Mouse (Mus musculus) CH12.LX (cell line): Measurements from ENCODE around the gene Tunar. TPM values are rescaled to one million over a fixed set of nuclear protein-coding genes. Genes with fewer than 3 reads are reported as not detected.

Experiments used
- DNase-seq: peaks from one replicate; pipeline ENCODE4 v3.0.0-alpha.2; 2013; ENCODE audit errors: extremely low read depth
- H3K27ac ChIP-seq: 2 replicates; pipeline ENCODE4 v1.5.1; 2012; ENCODE audit warnings: low read depth, mild to moderate bottlenecking, control low read depth, moderate library complexity; ENCODE audit not compliant: insufficient read depth
- H3K27me3 ChIP-seq: replicated peaks from 2 replicates; pipeline ENCODE3; 2012; ENCODE audit warnings: inconsistent platforms
- H3K36me3 ChIP-seq, 2 experiments: replicated peaks in 1 of 2; 2 replicates each; pipeline versions ENCODE3 to v1.6.1; 2012; ENCODE audit warnings: inconsistent platforms in 1 of 2, low read length in 1 of 2, mild to moderate bottlenecking in 1 of 2, mixed read lengths in 1 of 2, moderate library complexity in 1 of 2; ENCODE audit not compliant: control insufficient read depth in 1 of 2, insufficient read depth in 1 of 2
- H3K4me1 ChIP-seq, 2 experiments: 2 replicates each; pipeline ENCODE4 v1.6.1; 2012; ENCODE audit warnings: inconsistent platforms in 1 of 2, moderate library complexity in 1 of 2; ENCODE audit not compliant: insufficient read depth in 2 of 2, control insufficient read depth in 1 of 2
- H3K4me2 ChIP-seq: 2 replicates; pipeline ENCODE4 v1.6.1; 2012; ENCODE audit warnings: low read depth, mild to moderate bottlenecking, control low read depth; ENCODE audit not compliant: poor library complexity, insufficient read depth, severe bottlenecking
- H3K4me3 ChIP-seq, 3 experiments: fragments of 150-350 bp in 1 of 3; sonication (generic) in 1 of 3; replicated peaks in 1 of 3; 2 replicates each; pipeline versions ENCODE3 to v1.5.1; 2011 to 2012; ENCODE audit warnings: low read depth in 2 of 3, low read length in 2 of 3, mild to moderate bottlenecking in 2 of 3, moderate library complexity in 2 of 3, control low read depth in 1 of 3, improper control_type of control experiment in 1 of 3, inconsistent platforms in 1 of 3, mixed read lengths in 1 of 3; ENCODE audit not compliant: poor library complexity in 1 of 3
- H3K79me2 ChIP-seq: replicated peaks from 2 replicates; pipeline ENCODE4 v1.6.1; 2012; ENCODE audit warnings: mild to moderate bottlenecking, moderate library complexity; ENCODE audit not compliant: control insufficient read depth, poor library complexity, insufficient read depth, severe bottlenecking; ENCODE audit errors: extremely low read depth
- H3K9ac ChIP-seq: 2 replicates; pipeline ENCODE4 v1.6.1; 2012; ENCODE audit warnings: low read depth, mild to moderate bottlenecking, control low read depth, moderate library complexity; ENCODE audit not compliant: insufficient read depth
- H3K9me3 ChIP-seq: replicated peaks from 2 replicates; pipeline ENCODE3; 2012; ENCODE audit warnings: low read length, inconsistent platforms, mixed read lengths
- ELF1 ChIP-seq: IDR thresholded peaks from 2 replicates; pipeline ENCODE4 v1.6.1; 2014; ENCODE audit warnings: low read depth, mild to moderate bottlenecking, inconsistent platforms, low read length, improper control_type of control experiment
- GABPA ChIP-seq: IDR thresholded peaks from 2 replicates; pipeline ENCODE4 v1.6.1; 2012; ENCODE audit warnings: low read depth, low read length, improper control_type of control experiment, inconsistent platforms; ENCODE audit not compliant: insufficient replicate concordance
- HCFC1 ChIP-seq: IDR thresholded peaks from 2 replicates; pipeline ENCODE4 v1.6.1; 2012; ENCODE audit warnings: low read depth, mild to moderate bottlenecking, inconsistent platforms, low read length, improper control_type of control experiment
- JUN ChIP-seq: IDR thresholded peaks from 2 replicates; pipeline ENCODE4 v1.6.1; 2011; ENCODE audit warnings: low read depth, mild to moderate bottlenecking, low read length, improper control_type of control experiment, moderate library complexity; ENCODE audit not compliant: insufficient read depth
- MAZ ChIP-seq: IDR thresholded peaks from 2 replicates; pipeline ENCODE4 v1.6.1; 2012; ENCODE audit warnings: low read depth, mild to moderate bottlenecking, inconsistent platforms, low read length, improper control_type of control experiment, moderate library complexity
- MXI1 ChIP-seq: IDR thresholded peaks from 2 replicates; pipeline ENCODE4 v1.6.1; 2011; ENCODE audit warnings: mild to moderate bottlenecking, low read depth, low read length, improper control_type of control experiment
- MYC ChIP-seq: IDR thresholded peaks from 2 replicates; pipeline ENCODE4 v1.6.1; 2011; ENCODE audit warnings: low read depth, mild to moderate bottlenecking, improper control_type of control experiment, low read length
- PAX5 ChIP-seq: IDR thresholded peaks from 2 replicates; pipeline ENCODE4 v1.6.1; 2012; ENCODE audit warnings: low read length, inconsistent platforms, mixed read lengths
- POLR2A ChIP-seq: IDR thresholded peaks from 2 replicates; pipeline ENCODE4 v1.6.1; 2011; ENCODE audit warnings: low read depth, mild to moderate bottlenecking, improper control_type of control experiment, low read length
- POLR2AphosphoS2 ChIP-seq: IDR thresholded peaks from 2 replicates; pipeline ENCODE4 v1.6.1; 2011; ENCODE audit warnings: low read depth, low read length, improper control_type of control experiment
- UBTF ChIP-seq: IDR thresholded peaks from 2 replicates; pipeline ENCODE4 v1.6.1; 2012; ENCODE audit warnings: low read depth, mild to moderate bottlenecking, inconsistent platforms, low read length, improper control_type of control experiment, moderate library complexity
- ZNF384 ChIP-seq: IDR thresholded peaks from 2 replicates; pipeline ENCODE4 v1.6.1; 2012; ENCODE audit warnings: low read depth, low read length, improper control_type of control experiment, inconsistent platforms
- dilution Hi-C: fragments of 300-500 bp; cut with MboI; formaldehyde crosslinking; loops from 2 replicates; pipeline ENCODE4 v1.14.3; 2020; ENCODE audit warnings: low sequenced_read_pairs; ENCODE audit not compliant: extremely low pct_unique_long_range_greater_than_20kb, extremely low pct_ligation_motif_present
- in situ Hi-C: fragments of 300-500 bp; cut with MboI; formaldehyde crosslinking; loops from 3 replicates; pipeline ENCODE4 v1.14.3; 2019; ENCODE audit warnings: low sequenced_read_pairs, low pct_ligation_motif_present, low pct_unique_long_range_greater_than_20kb, mixed read lengths
- polyA plus RNA-seq: library from polyadenylated mRNA; unstranded; fragments of >175 nt; gene quantifications from 2 replicates; pipeline ENCODE4 v1.2.1, GENCODE M21; 2012; ENCODE audit warnings: low read depth; ENCODE audit not compliant: insufficient read length
- total RNA-seq, 2 experiments: library from RNA; depleted of rRNA; stranded (reverse); fragments of 300-350 nt in 1 of 2; fragments of >200 nt in 1 of 2; gene quantifications; 2 replicates each; pipeline ENCODE4 v1.2.3; 2012 to 2014

The Tunar gene
- total and polyA plus RNA-seq, 3 experiments: not detected

DNA sequence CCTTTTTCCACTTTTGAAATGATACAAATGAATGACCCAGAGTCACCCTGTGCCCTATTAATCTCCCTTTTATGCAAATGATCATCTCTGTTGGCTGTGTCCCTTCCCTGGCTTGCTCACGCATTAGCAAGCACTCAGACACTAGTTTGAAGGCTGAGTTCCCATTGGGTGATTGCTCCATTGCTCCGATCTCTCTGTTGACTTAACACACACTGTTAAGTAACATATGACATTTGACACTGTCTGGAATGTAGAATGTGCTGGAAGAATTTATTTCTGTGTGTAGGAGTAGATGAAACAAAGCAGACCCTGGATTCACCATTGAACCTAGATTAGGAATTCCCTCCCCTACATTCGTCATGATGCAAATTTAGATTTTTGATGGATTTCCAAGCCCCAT is 99.1 kb downstream of the Tunar start:
- H3K27ac ChIP-seq: no peak overlapping the region
- peaks cover 0 to 16% of the 10 kb centered on the region in 2 experiments; a peak in 2 of 4 replicates for H3K4me1 ChIP-seq
- H3K9ac ChIP-seq: no peak overlapping the region
- no peaks in the 10 kb centered on the region for H3K79me2 ChIP-seq
- in situ Hi-C loops (loop anchor here (5.0 kb wide), 1 partner anchor 59 kb away; no protein-coding TSS in a partner anchor), dilution Hi-C loops (no loop called here)
- DNase-seq: no peak
- H3K27me3 ChIP-seq: no peaks in the 10 kb centered on the region
- TF ChIP-seq ZNF384 (no peak), MYC (no peak), GABPA (no peak), ELF1 (no peak), JUN (no peak), POLR2AphosphoS2 (no peak), POLR2A (no peak), MAZ (no peak), MXI1 (no peak), PAX5 (no peak), UBTF (no peak), HCFC1 (no peak)
- peaks cover 0 to 15% of the 10 kb centered on the region in 2 experiments for H3K36me3 ChIP-seq
- H3K4me2 ChIP-seq: no peak overlapping the region
- no peaks in the 10 kb centered on the region for H3K9me3 ChIP-seq
- no peak overlapping the region for H3K4me3 ChIP-seq

Other genes with a start within 250 kb of the Tunar start
- gene Tcl1b2, start 187.9 kb upstream of the Tunar start, total RNA-seq (2012; rRNA removed): not detected in 2 replicates
- not detected in 2 replicates for gene Tcl1b2, start 187.9 kb upstream of the Tunar start, total RNA-seq (2014; rRNA removed)
- not detected in 2 replicates for gene Tcl1b2, start 187.9 kb upstream of the Tunar start, polyA plus RNA-seq
- gene Tcl1b1, start 174.2 kb upstream of the Tunar start, total RNA-seq (2012; rRNA removed): not detected in 2 replicates
- not detected in 2 replicates for gene Tcl1b1, start 174.2 kb upstream of the Tunar start, total RNA-seq (2014; rRNA removed)
- gene Tcl1b1, start 174.2 kb upstream of the Tunar start, polyA plus RNA-seq: not detected in 2 replicates
- not detected in 2 replicates for gene Tcl1b5, start 157.5 kb upstream of the Tunar start, total RNA-seq (2012; rRNA removed)
- gene Tcl1b5, start 157.5 kb upstream of the Tunar start, total RNA-seq (2014; rRNA removed): not detected in 2 replicates
- not detected in 2 replicates for gene Tcl1b5, start 157.5 kb upstream of the Tunar start, polyA plus RNA-seq
- gene Tcl1b3, start 142.8 kb upstream of the Tunar start, total RNA-seq (2012; rRNA removed): not detected in 2 replicates
- gene Tcl1b3, start 142.8 kb upstream of the Tunar start, total RNA-seq (2014; rRNA removed): not detected in 2 replicates
- not detected in 2 replicates for gene Tcl1b3, start 142.8 kb upstream of the Tunar start, polyA plus RNA-seq
- gene Tcl1b4, start 131.9 kb upstream of the Tunar start, total RNA-seq (2012; rRNA removed): not detected in 2 replicates
- gene Tcl1b4, start 131.9 kb upstream of the Tunar start, total RNA-seq (2014; rRNA removed): not detected in 2 replicates
- not detected in 2 replicates for gene Tcl1b4, start 131.9 kb upstream of the Tunar start, polyA plus RNA-seq
- gene Tcl1, start 111.1 kb upstream of the Tunar start, total RNA-seq (2012; rRNA removed): not detected in 2 replicates
- gene Tcl1, start 111.1 kb upstream of the Tunar start, total RNA-seq (2014; rRNA removed): not detected in 2 replicates
- not detected in 2 replicates for gene Tcl1, start 111.1 kb upstream of the Tunar start, polyA plus RNA-seq
- gene D430019H16Rik, start 120.0 kb downstream of the Tunar start, total RNA-seq (2012; rRNA removed): 0.34 and 0.42 TPM in 2 replicates
- gene D430019H16Rik, start 120.0 kb downstream of the Tunar start, total RNA-seq (2014; rRNA removed): 0.81 and 0.91 TPM in 2 replicates
- gene D430019H16Rik, start 120.0 kb downstream of the Tunar start, polyA plus RNA-seq: 0.94 and 0.96 TPM in 2 replicates
- gene Bdkrb2, start 229.4 kb downstream of the Tunar start, total RNA-seq (2012; rRNA removed): not detected in 2 replicates
- not detected in 2 replicates for gene Bdkrb2, start 229.4 kb downstream of the Tunar start, total RNA-seq (2014; rRNA removed)
- 0.06 TPM in 1 of 2 replicates, not detected in the other for gene Bdkrb2, start 229.4 kb downstream of the Tunar start, polyA plus RNA-seq